Mouse (Mus musculus) kidney, embryonic 14.5 days (tissue): ENCODE measurements around the gene Epha7. TPM values are rescaled to one million over a fixed set of nuclear protein-coding genes. Genes with fewer than 3 reads are reported as not detected.
A peak's percentile ranks its signal among the peaks of the same experiment; 100 is the strongest.

ENCODE experiments used
- ATAC-seq: fragments of 200-750 bp; cut with Nextera tagmentation; 2 replicates; pipeline ENCODE4 v1.8.0; 2017; ENCODE audit warnings: moderate number of reproducible peaks, mild to moderate bottlenecking, moderate TSS enrichment, moderate library complexity; ENCODE audit not compliant: low FRiP score, low TSS enrichment
- H3K27ac ChIP-seq: fragments of 300-500 bp; sonication (generic); 2 replicates; pipeline ENCODE4 v1.5.1; 2014; ENCODE audit warnings: low read depth, mild to moderate bottlenecking, low read length, moderate library complexity, mixed read lengths
- H3K27me3 ChIP-seq: fragments of 300-500 bp; sonication (generic); 2 replicates; pipeline ENCODE4 v1.6.1; 2014; ENCODE audit warnings: mild to moderate bottlenecking, low read length; ENCODE audit not compliant: control insufficient read depth, insufficient read depth
- H3K36me3 ChIP-seq: fragments of 300-500 bp; sonication (generic); 2 replicates; pipeline ENCODE4 v1.6.1; 2014; ENCODE audit warnings: low read length, mixed read lengths; ENCODE audit not compliant: control insufficient read depth, insufficient read depth
- H3K4me1 ChIP-seq: fragments of 300-500 bp; sonication (generic); 2 replicates; pipeline ENCODE4 v1.6.1; 2014; ENCODE audit warnings: low read length, mixed read lengths; ENCODE audit not compliant: control insufficient read depth, insufficient read depth
- H3K4me2 ChIP-seq: fragments of 300-500 bp; sonication (generic); replicated peaks from 2 replicates; pipeline ENCODE4 v1.6.1; 2014; ENCODE audit warnings: low read depth, mild to moderate bottlenecking, low read length
- H3K4me3 ChIP-seq: fragments of 300-500 bp; sonication (generic); 2 replicates; pipeline ENCODE4 v1.5.1; 2014; ENCODE audit warnings: mild to moderate bottlenecking, low read length
- H3K9ac ChIP-seq: fragments of 300-500 bp; sonication (generic); 2 replicates; pipeline ENCODE4 v1.6.1; 2014; ENCODE audit warnings: low read depth, mild to moderate bottlenecking, low read length, moderate library complexity
- H3K9me3 ChIP-seq: fragments of 300-500 bp; sonication (generic); 2 replicates; pipeline ENCODE4 v1.6.1; 2016; ENCODE audit warnings: low read length; ENCODE audit not compliant: control insufficient read depth
- WGBS: fragments of 180-500 bp; shearing (Covaris S2); extraction: QIAGEN DNeasy Blood & Tissue Kit; methylation state at CpG from one replicate; pipeline ENCODE4 v1.1.7; 2014; 5-methylcytosine and 5-hydroxymethylcytosine counted together
- polyA plus RNA-seq: library from polyadenylated mRNA; unstranded; fragments of >200 nt; fragmentation: Nextera tagmentation; extraction: Ambion mirVana; gene quantifications from 2 replicates; pipeline ENCODE4 v1.2.1, GENCODE M21; 2014

Epha7 gene
- polyA plus RNA-seq, 1 experiment from 2014 or later: 41.2 TPM

DNA sequence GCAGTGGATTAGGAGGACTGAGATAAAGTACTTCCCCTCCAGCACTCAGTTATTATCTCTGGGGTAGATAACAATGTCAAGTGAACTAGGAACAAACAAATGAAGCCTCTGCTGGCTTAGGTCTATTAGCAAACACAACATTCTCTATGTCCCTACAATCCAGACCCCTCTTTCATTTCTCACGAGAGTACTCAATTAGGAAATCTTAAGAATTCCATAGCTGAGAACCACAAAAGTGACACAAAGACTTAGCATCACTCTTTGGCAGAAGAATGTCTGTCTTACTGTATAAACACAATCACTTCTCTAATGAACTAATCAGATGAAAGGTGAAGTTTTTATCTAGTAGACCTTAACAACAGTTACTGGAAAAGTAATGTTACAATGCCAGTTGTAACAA lies 10.7 kb downstream of the Epha7 start:
- H3K36me3 ChIP-seq: peaks cover 9% of the 10 kb centered on the region; the same call in 1 of the 2 replicates
- ATAC-seq: no peak
- H3K9me3 ChIP-seq: no peaks in the 10 kb centered on the region
- no peak overlapping the region for H3K4me2 ChIP-seq
- no peaks in the 10 kb centered on the region for H3K4me1 ChIP-seq
- H3K4me3 ChIP-seq: no peak overlapping the region
- no peak overlapping the region for H3K27ac ChIP-seq
- 77% methylated on average over 1 of the region's 1 CpGs for WGBS
- H3K27me3 ChIP-seq: no peaks in the 10 kb centered on the region
- H3K9ac ChIP-seq: no peak overlapping the region

DNA sequence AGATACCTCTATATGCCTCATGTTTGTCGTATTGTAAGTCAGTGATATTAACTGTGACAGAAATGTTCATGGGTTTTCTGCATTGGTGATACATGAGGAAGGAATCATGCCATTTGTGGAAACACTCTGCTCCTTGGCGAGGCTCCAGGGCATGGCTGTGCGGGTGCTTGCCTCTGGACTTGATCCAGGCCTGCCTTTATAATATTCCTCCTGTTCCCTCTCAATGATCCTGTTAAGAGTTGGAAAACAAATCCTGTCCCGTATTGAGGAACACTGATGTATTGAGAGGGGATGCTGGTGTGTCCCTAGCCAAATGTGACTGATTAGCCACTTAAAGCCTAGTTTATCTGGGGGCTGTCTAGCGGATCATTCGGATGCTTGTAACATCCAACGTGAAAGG lies 11.7 kb downstream of the Epha7 start:
- Histone ChIP-seq H3K9me3 (no peaks in the 10 kb centered on the region), H3K36me3 (peaks cover 9% of the 10 kb centered on the region; the same call in 1 of the 2 replicates), H3K27ac (no peak overlapping the region), H3K4me1 (no peaks in the 10 kb centered on the region), H3K27me3 (no peaks in the 10 kb centered on the region), H3K4me2 (no peak overlapping the region), H3K9ac (no peak overlapping the region), H3K4me3 (no peak overlapping the region)
- no peak for ATAC-seq
- 84% methylated on average over 7 of the region's 7 CpGs for WGBS

DNA sequence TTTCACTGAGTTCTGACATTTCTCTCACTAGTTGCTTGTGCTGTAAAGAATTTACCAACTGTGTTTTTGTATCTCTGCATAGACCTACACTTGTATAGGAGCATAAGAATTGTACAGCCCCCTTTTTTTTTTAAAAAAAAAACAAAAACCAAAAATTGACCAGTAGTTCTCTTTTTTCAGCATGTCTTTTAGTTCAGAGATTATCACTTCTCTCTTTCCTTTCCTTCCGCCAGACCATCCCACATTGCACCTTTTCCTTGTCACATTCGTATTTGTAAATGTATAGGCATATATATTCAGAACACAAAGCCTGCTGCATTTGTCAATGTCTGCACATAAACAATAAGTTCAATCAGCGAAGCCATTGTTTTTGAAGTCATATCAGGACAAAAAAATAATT lies 24.7 kb downstream of the Epha7 start:
- ATAC-seq: no peak
- 93% methylated on average over 3 of the region's 3 CpGs for WGBS
- Histone ChIP-seq H3K9me3 (no peaks in the 10 kb centered on the region), H3K27ac (no peak overlapping the region), H3K4me2 (no peak overlapping the region), H3K4me3 (no peak overlapping the region), H3K36me3 (no peaks in the 10 kb centered on the region; the same call in 1 of the 2 replicates), H3K9ac (no peak overlapping the region), H3K4me1 (no peaks in the 10 kb centered on the region), H3K27me3 (no peaks in the 10 kb centered on the region)

DNA sequence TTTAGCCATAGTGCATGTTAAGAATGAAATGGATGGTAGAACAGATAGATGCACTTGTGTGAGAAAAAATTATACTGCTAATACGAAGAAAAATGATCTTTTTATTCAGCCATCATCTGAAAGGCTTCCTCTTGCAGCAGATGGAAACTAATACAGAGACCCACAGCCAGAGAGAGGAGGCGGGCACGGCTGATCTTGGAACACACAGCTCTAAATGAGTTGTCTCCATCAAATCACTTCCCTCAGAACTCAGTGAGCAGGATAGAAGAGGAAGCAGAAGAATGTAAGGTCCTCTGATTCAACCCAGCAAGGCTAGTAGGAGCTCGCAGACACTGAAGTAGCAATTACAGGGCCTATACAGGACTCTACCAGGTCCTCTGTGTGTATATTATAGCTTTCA lies 33.4 kb downstream of the Epha7 start:
- no peak overlapping the region for H3K4me2 ChIP-seq
- H3K27me3 ChIP-seq: no peaks in the 10 kb centered on the region
- ATAC-seq: no peak
- no peaks in the 10 kb centered on the region for H3K9me3 ChIP-seq
- H3K4me1 ChIP-seq: no peaks in the 10 kb centered on the region
- H3K36me3 ChIP-seq: no peaks in the 10 kb centered on the region
- H3K4me3 ChIP-seq: no peak overlapping the region
- no peak overlapping the region for H3K27ac ChIP-seq
- no peak overlapping the region for H3K9ac ChIP-seq
- 93% methylated on average over 4 of the region's 4 CpGs for WGBS

DNA sequence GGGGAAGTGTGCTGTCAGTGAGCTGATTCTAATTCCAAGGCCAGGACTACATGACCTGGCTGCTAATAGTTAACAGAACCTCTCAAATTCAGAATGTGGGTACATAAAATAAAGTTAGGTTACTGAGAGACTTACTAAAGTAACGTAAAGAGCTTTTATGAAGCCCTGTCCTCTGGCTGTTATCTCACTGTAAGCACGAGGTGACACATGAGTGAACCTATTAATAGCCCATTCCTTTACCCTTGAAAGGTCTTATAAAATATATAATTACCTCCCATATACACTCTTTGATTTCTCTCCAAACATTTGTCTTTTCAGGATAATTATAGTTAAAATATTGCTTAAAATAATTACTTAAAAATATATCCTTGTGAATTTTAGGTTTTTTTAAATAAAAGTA lies 37.5 kb downstream of the Epha7 start:
- no peak overlapping the region for H3K27ac ChIP-seq
- H3K9ac ChIP-seq: no peak overlapping the region
- no peaks in the 10 kb centered on the region for H3K4me1 ChIP-seq
- WGBS: 44% methylated on average over 2 of the region's 2 CpGs
- H3K4me2 ChIP-seq: no peak overlapping the region
- no peaks in the 10 kb centered on the region for H3K36me3 ChIP-seq
- ATAC-seq: no peak
- H3K9me3 ChIP-seq: no peaks in the 10 kb centered on the region
- no peak overlapping the region for H3K4me3 ChIP-seq
- no peaks in the 10 kb centered on the region for H3K27me3 ChIP-seq

DNA sequence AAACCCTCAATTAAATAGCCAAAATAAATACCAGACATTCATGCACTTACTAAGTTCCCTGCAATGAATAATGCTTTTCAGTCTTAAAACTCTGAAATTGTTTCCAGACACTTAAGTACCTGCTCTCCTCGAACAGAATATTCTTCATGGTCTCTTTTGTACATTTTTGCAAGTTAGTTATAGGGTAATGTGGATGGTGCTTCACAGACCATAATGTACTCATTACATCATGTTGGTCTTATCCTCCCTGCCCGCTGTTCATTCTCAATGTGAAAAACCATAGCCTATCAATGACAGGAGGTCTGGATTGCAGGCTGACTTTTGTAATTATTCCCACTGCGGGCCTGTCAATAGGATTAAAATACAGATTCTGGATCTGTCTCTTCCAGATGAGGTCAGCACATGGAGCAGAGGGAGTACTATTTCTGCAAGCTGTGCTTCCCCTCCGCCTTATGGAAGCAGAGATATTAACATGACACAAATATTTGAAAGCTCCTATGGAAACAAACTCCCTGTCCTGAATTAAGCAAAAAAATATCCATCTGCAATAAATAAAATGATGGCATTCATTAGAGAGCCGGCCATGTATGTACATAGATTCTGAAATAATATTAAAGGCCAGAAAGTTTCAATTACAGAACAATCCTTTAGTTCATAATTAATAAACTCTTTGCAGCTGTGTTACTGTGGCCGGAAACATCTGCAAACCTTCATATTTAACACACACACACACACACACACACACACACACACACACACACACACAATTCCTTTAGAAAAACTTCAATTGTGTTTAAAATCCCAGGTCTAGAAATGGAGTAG lies 50.1 kb downstream of the Epha7 start:
- H3K4me2 ChIP-seq: no peak overlapping the region
- H3K9me3 ChIP-seq: no peaks in the 10 kb centered on the region
- no peaks in the 10 kb centered on the region for H3K4me1 ChIP-seq
- WGBS: 81% methylated on average over 6 of the region's 6 CpGs
- H3K27me3 ChIP-seq: no peaks in the 10 kb centered on the region
- no peak overlapping the region for H3K9ac ChIP-seq
- H3K4me3 ChIP-seq: no peak overlapping the region
- no peak overlapping the region for H3K27ac ChIP-seq
- no peak for ATAC-seq
- no peaks in the 10 kb centered on the region for H3K36me3 ChIP-seq

DNA sequence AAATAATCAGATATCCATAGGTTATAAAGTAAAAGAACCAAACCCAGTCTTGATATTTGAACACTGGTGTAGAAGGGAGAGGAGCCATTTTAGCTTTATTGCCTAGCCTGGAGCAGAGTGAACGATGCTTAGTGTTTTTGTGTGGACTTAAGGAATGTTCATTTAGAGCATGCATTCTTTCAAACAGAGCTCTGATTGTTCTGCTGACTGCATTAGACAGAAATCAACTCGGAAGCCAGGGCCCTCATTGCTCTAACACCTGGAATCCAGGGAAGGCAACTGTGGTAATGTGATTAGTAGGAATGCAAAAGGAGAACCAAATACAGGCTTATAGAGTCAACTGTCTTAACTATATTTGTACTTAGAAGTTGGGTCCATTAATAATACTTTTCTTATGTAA lies 53.5 kb downstream of the Epha7 start:
- no peaks in the 10 kb centered on the region for H3K4me1 ChIP-seq
- no peaks in the 10 kb centered on the region for H3K9me3 ChIP-seq
- no peak overlapping the region for H3K9ac ChIP-seq
- WGBS: 60% methylated on average over 2 of the region's 2 CpGs
- H3K27ac ChIP-seq: no peak overlapping the region
- no peaks in the 10 kb centered on the region for H3K36me3 ChIP-seq
- no peaks in the 10 kb centered on the region for H3K27me3 ChIP-seq
- H3K4me2 ChIP-seq: no peak overlapping the region
- ATAC-seq: no peak
- H3K4me3 ChIP-seq: no peak overlapping the region

DNA sequence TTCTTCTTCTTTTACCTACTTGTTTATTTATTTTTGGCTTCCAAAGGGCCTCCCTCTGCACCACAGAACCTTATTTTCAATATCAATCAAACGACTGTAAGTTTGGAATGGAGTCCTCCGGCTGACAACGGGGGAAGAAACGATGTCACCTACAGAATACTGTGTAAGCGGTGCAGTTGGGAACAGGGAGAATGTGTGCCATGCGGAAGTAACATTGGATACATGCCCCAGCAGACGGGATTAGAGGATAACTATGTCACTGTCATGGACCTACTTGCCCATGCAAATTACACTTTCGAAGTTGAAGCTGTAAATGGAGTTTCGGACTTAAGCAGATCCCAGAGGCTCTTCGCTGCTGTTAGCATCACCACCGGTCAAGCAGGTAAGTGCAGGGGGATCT lies 58.7 kb downstream of the Epha7 start:
- Histone ChIP-seq H3K36me3 (peaks cover 7% of the 10 kb centered on the region; the same call in 1 of the 2 replicates), H3K9me3 (no peaks in the 10 kb centered on the region), H3K27me3 (no peaks in the 10 kb centered on the region), H3K27ac (no peak overlapping the region), H3K4me3 (no peak overlapping the region), H3K4me2 (no peak overlapping the region), H3K9ac (no peak overlapping the region), H3K4me1 (no peaks in the 10 kb centered on the region)
- ATAC-seq: no peak
- WGBS: 90% methylated on average over 11 of the region's 11 CpGs

DNA sequence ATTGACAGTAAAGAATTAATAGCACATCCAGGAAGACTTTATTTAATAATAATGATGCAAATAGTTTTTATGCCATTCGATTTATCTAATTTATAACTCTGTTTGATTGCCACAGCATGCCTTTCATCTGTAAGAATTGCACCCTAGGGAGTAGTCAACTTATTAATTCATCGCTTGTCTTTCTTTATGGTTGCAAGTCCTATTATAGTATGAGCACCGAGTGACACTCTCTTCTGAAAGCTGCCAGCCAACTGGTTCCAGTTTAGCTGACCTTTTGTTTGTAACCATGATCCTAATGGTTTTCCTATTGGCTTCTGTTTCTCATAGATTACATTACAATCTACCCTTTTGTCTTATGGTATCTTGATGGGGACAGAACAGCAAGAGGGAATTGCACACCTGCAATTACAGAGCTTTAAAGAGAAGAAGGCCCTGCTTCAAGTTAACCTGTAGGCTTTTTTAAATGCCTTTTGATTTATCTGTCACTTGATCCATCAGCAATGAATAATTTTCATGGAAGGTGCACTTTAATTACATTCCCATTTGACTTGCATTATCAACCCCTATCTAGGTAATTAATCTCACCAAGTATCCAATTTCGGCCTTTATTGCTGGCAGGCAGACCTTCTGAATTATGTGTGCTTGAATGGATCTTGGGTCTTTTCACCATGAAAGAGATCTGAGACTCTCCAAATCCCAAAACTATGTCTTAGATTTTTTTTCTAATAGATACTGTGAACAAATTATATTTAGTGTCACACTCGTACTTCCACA lies 68.5 kb downstream of the Epha7 start:
- H3K4me3 ChIP-seq: no peak overlapping the region
- ATAC-seq: peak; percentile 60; the same call in 1 of the 2 replicates
- H3K9me3 ChIP-seq: no peaks in the 10 kb centered on the region
- no peaks in the 10 kb centered on the region for H3K36me3 ChIP-seq
- 35% methylated on average over 5 of the region's 5 CpGs for WGBS
- no peaks in the 10 kb centered on the region for H3K27me3 ChIP-seq
- no peaks in the 10 kb centered on the region for H3K4me1 ChIP-seq
- no peak overlapping the region for H3K27ac ChIP-seq
- no peak overlapping the region for H3K4me2 ChIP-seq
- no peak overlapping the region for H3K9ac ChIP-seq
